Mouse (Mus musculus) olfactory bulb, adult 2 months (tissue): ENCODE data around the gene Daam1.

Experiments used
- CTCF ChIP-seq: fragments of 200-500 bp; IDR thresholded peaks from 2 replicates; pipeline ENCODE4 v1.5.1; 2012; ENCODE audit warnings: low read depth, mild to moderate bottlenecking, low read length, moderate library complexity; ENCODE audit not compliant: insufficient read depth
- POLR2A ChIP-seq: fragments of 200-500 bp; IDR thresholded peaks from 2 replicates; pipeline ENCODE4 v1.6.1; 2012; ENCODE audit warnings: mild to moderate bottlenecking, low read depth, low read length, moderate library complexity; ENCODE audit not compliant: insufficient read depth

DNA sequence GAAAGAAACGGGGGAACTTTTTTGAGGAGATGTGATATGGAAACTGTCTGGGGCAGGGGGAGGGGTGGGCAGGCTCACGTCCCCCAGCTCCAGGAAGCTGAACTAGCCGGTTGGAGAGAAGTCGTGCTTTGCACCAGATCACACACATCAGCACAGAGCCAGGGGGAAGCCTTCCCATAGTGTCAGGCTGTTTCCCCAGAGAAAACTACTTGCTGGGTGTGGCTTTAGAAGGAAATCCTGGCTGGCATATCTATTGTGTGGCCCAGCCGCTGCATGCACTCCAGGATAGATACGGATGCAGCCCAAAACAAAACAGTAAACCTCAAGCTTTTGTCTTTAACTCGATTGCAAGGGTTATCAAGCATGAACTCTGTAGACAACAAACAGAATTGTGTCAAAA lies 49.7 kb upstream of the Daam1 start:
- TF ChIP-seq POLR2A (no peak), CTCF (no peak)
